Mouse (Mus musculus) MEL (cell line): ENCODE data around the gene Klk5.

Source experiments
- CTCF ChIP-seq, 3 experiments: IDR thresholded peaks in 2 of 3; conservative IDR thresholded peaks in 1 of 3; 2 replicates each; pipeline ENCODE4 v1.5.1; 2011 to 2012; ENCODE audit warnings: low read length in 3 of 3, low read depth in 2 of 3, mild to moderate bottlenecking in 2 of 3, improper control_type of control experiment in 1 of 3, inconsistent platforms in 1 of 3, mixed read lengths in 1 of 3, moderate library complexity in 1 of 3; ENCODE audit not compliant: control insufficient read depth in 1 of 3, insufficient read depth in 1 of 3, poor library complexity in 1 of 3, severe bottlenecking in 1 of 3
- EP300 ChIP-seq, 2 experiments: IDR thresholded peaks; 2 replicates each; pipeline ENCODE4 v1.6.1; 2011; ENCODE audit warnings: improper control_type of control experiment in 2 of 2, low read length in 2 of 2, low read depth in 1 of 2, mild to moderate bottlenecking in 1 of 2
- HCFC1 ChIP-seq: IDR thresholded peaks from 2 replicates; pipeline ENCODE4 v1.6.1; 2012; ENCODE audit warnings: low read depth, mild to moderate bottlenecking, inconsistent platforms, low read length, improper control_type of control experiment, moderate library complexity
- MXI1 ChIP-seq: IDR thresholded peaks from 2 replicates; pipeline ENCODE4 v1.6.1; 2011; ENCODE audit warnings: mild to moderate bottlenecking, low read depth, low read length, improper control_type of control experiment
- ZMIZ1 ChIP-seq: IDR thresholded peaks from 2 replicates; pipeline ENCODE4 v1.6.1; 2012; ENCODE audit warnings: low read depth, mild to moderate bottlenecking, inconsistent platforms, low read length, improper control_type of control experiment, moderate library complexity
- ZNF384 ChIP-seq: IDR thresholded peaks from 2 replicates; pipeline ENCODE4 v1.6.1; 2012; ENCODE audit warnings: low read depth, mild to moderate bottlenecking, inconsistent platforms, low read length, improper control_type of control experiment

DNA sequence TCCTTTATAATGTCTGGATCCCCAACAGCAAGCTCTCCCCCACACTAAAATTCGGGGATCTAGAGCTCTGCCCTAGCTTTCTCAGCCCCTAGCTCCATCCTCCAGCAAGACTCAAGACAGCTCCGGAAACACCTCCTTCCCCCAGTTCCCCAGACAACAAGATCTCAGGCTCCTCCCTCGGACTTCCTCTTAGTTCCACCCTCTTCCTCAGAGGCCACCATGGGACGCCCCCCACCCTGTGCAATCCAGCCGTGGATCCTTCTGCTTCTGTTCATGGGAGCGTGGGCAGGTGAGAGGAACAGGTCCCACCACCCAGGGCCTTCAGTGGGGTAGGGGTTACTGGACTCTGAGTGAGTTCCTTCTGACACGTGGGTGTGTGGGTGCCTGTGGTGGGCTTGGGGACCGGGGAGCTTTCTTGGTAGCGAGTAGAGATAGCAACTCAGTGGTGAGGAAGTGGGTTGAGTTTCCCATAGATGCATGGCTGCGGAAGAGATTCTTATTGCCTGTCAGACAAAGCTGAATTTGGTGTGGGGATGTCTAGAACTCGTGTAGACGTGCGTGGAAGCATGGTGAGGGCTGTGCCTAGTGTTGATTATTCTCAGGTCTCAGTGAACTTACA lies 43.8 kb upstream of the Klk5 start:
- TF ChIP-seq ZMIZ1 (no peak), EP300 (IDR thresholded peaks at IDR 0.05; ENCODE audit: low read depth in 1 of 2, low read length in 2 of 2) (no peak), MXI1 (no peak), CTCF (IDR thresholded peaks at IDR 0.05 in 2 of 3, conservative IDR thresholded peaks at IDR 0.05 in 1 of 3; ENCODE audit: control insufficient read depth in 1 of 3, insufficient read depth in 1 of 3, low read depth in 2 of 3, low read length in 3 of 3, poor library complexity in 1 of 3, severe bottlenecking in 1 of 3) (no peak), ZNF384 (no peak), HCFC1 (no peak)
